Mouse (Mus musculus) kidney, postnatal 25 days (tissue): ENCODE measurements at regions not wholly inside any gene's neighbourhood (a gene's known extent, or its start where the extent isn't known, plus 50 kb on each side); places are given as distances from the start of the nearest gene placed in this dataset.

Experiments
- DNase-seq, 2 experiments: peaks; one replicate each; pipeline ENCODE4 v3.0.0; 2021; ENCODE audit warnings: mixed read lengths in 2 of 2

DNA sequence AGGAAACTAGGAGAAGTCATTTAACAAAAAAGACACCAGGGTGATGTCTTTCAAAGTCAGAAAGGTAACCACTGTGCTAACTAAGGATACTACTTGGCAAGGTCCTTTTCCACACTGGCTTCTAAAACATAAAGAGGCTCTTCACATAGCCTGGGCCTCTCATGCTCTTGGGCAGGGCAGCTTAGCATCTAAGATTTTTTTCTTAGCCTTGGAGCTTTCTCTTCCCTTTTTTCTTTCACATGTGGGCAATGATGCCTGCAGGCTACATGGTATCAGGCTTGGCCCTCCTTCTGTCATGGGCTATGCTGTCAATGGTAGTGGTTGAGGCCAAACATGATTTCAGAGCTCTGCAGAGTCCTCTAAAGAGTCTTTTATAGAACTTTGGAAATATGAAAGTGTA, 60.6 kb downstream of the Serpinb6d start:
- no peak for DNase-seq

DNA sequence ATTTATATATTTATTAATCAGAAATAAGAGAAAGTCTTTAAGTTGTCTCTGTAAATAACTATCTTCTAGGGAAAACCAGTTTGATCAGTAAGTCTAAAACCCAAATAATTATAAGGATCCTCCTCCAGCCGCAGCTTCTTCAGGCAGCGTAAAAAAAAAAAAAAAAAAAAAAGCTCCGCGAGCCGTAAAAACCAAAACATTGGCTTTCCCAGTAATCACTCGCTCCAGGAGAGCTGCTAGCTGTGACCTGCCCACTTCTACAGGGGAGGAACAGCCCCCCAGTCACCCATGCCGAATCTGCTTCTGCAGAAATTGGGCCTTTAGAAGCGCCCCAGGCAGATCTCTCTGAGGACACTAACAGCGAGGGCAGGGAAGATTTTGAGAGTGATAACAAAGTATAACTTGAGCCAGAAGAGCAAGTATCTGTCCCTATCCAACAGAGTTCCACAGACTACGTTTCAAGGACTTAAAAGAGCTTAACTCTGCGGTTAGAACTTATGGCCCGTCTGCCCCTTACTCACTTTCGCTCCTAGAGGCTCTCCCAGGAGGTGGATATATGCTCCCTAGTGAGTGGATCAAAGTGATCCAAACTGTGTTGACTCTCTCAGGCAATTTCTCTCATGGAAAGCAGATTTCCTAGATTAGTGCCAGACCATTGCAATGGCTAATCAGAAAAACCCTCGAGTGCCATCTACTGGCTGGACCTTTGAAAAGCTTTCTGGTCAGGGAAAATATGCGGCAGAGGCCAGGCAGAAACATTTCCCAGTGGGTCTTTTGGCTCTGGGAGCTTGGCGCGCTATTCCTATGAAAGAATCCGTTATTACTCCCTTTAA, 80.7 kb downstream of the Serpinb6e start:
- peak; percentile 65 to 86 for DNase-seq

DNA sequence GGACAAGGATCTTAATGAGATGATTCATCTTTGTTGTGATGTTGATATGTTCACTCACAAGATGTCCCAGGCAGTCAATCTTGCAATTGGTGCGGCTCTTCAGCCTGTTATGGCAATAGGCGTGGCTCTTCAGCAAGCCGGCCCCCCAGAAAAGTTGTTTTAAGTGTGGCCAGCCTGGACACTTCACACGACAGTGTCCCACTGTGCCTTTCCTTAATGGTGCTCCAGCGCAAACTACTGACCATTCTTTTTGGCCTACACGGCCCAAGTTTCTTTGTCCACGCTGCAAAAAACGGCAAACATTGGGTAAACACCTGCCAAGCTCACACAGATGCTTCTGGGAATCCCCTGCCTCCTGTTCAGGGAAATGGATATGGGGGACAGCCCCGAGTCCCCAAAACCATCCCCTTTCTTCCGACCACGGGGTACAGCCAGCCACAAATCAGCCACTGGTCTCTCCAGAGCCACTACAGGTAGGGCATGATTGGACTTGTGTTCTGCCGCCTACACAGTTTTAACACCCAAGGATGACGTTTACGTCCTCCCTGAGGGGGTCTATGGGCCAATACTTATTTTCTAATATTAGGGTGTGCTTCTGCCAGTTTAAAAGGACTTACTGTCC, 79.8 kb downstream of the Serpinb6e start:
- DNase-seq: peak in 1 of 2 experiments; percentile 13
